Mouse (Mus musculus): ENCODE measurements around the gene Nfkbia.

DNA sequence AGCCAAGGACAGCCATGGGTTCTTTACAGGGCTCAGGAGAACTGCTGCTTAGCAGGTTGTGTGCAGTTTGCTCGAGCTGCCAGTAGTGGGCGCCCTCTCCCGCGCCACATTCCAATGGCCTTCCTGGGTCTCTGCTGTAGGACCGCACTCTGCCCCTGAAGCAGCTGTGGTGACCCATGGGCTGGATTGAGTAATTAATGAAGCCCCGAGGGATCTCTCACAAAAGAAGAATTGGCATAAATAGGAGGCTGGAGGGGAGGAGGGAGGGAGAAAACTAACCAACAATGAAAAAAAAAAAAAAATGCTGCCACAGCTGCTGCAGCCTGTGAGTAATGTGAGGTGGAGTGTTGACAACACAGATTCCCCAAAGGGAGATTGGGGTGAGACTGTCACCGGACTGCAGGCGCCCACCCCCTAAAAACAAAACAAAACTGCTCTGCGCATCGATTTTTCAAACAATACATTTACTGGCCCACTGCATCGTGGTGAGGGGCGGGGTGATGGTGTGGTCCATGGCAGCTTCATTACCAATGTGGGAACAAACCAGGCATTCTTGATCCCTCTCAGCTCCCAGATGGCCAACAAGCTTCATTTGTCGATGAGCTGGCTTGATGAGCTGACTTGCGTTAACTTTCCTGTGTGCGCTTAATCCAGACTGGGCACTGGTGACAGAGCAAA lies 25.8 kb upstream of the Nfkbia start:
- TF ChIP-seq UBTF (IDR thresholded peaks at IDR 0.05; ENCODE audit: borderline replicate concordance, insufficient read depth, low read depth, low read length) = no peak
- no peak for TF ChIP-seq GABPA (IDR thresholded peaks at IDR 0.05; ENCODE audit: low read depth, low read length)
- TF ChIP-seq CHD2 (IDR thresholded peaks at IDR 0.05; ENCODE audit: low read length) = no peak
- TF ChIP-seq MXI1 (IDR thresholded peaks at IDR 0.05; ENCODE audit: low read depth, low read length) = no peak
- no peak for TF ChIP-seq MYC (IDR thresholded peaks at IDR 0.05; ENCODE audit: low read depth, low read length)
- TF ChIP-seq MEF2A (IDR thresholded peaks at IDR 0.05; ENCODE audit: extremely low read depth, insufficient replicate concordance, low read depth, low read length, poor library complexity, severe bottlenecking) = no peak
- no peak for TF ChIP-seq GATA1 (IDR thresholded peaks at IDR 0.05; ENCODE audit: low read depth, low read length)
- TF ChIP-seq USF2 (IDR thresholded peaks at IDR 0.05; ENCODE audit: borderline replicate concordance in 1 of 2, insufficient read depth in 1 of 2, low read depth in 1 of 2, low read length in 2 of 2) = no peak
- peak; percentile 90 to 98 (median 98) for TF ChIP-seq CTCF (IDR thresholded peaks at IDR 0.05 in 2 of 3, conservative IDR thresholded peaks at IDR 0.05 in 1 of 3; ENCODE audit: control insufficient read depth in 1 of 3, insufficient read depth in 1 of 3, low read depth in 2 of 3, low read length in 3 of 3, poor library complexity in 1 of 3, severe bottlenecking in 1 of 3)
- no peak for TF ChIP-seq POLR2A (IDR thresholded peaks at IDR 0.05; ENCODE audit: control insufficient read depth in 1 of 2, insufficient read depth in 1 of 2, low read depth in 1 of 2, low read length in 2 of 2, poor library complexity in 1 of 2)
- TF ChIP-seq E2F4 (IDR thresholded peaks at IDR 0.05; ENCODE audit: borderline replicate concordance, low read depth, low read length) = no peak
- no peak for TF ChIP-seq MAX (IDR thresholded peaks at IDR 0.05; ENCODE audit: low read length)
